Mouse (Mus musculus) lung, postnatal 4 days (tissue): ENCODE data around the gene Snrnp35.
A peak's percentile ranks its signal among the peaks of the same experiment; 100 is the strongest.

Experiments
- DNase-seq, 2 experiments: peaks; one replicate each; pipeline ENCODE4 v3.0.0; 2021

Snrnp35 gene

GRCm38 (mm10) chr5:124540383-124540786 is 57.5 kb downstream of the Snrnp35 start, which contains the start of gene Tmed2:
Gene Tmed2, plus strand, starts transcription at chr5:124540695.
- DNase-seq = peak; percentile 96 to 98
